Mouse (Mus musculus) macrophage (primary cell): ENCODE measurements around the gene Lrmda. TPM values are rescaled to one million over a fixed set of nuclear protein-coding genes. Genes with fewer than 3 reads are reported as not detected.

Source experiments
- H3K27ac ChIP-seq: fragments of 350-480 bp; formaldehyde crosslinking; 2 replicates; pipeline ENCODE4 v1.9.0; 2021
- H3K36me3 ChIP-seq: fragments of 350-480 bp; formaldehyde crosslinking; 2 replicates; pipeline ENCODE4 v1.9.0; 2021; ENCODE audit errors: inconsistent target
- H3K4me3 ChIP-seq: fragments of 350-480 bp; formaldehyde crosslinking; 2 replicates; pipeline ENCODE4 v1.9.0; 2021; ENCODE audit errors: inconsistent target
- H3K79me2 ChIP-seq: fragments of 350-480 bp; formaldehyde crosslinking; 2 replicates; pipeline ENCODE4 v1.9.0; 2021; ENCODE audit errors: inconsistent target
- WGBS: methylation state at CpG from one replicate; pipeline ENCODE4 v1.1.7; 2026; ENCODE audit warnings: inconsistent platforms; ENCODE audit not compliant: missing documents; 5-methylcytosine and 5-hydroxymethylcytosine counted together
- polyA plus RNA-seq: library from polyadenylated mRNA; stranded (reverse); fragments of 250-400 nt; gene quantifications from 3 replicates; pipeline ENCODE4 v1.2.4, GENCODE M21; 2018; ENCODE audit warnings: inconsistent platforms

The Lrmda gene
- polyA plus RNA-seq, 1 experiment from 2014 or later: 18.1 TPM

GRCm38 (mm10) chr14:22986736-22987135 is 967.2 kb downstream of the Lrmda start:
- no peaks in the 10 kb centered on the region for H3K79me2 ChIP-seq
- H3K4me3 ChIP-seq: no peak overlapping the region
- 47% methylated on average over 2 of the region's 2 CpGs for WGBS
- H3K27ac ChIP-seq: no peak overlapping the region
- H3K36me3 ChIP-seq: no peaks in the 10 kb centered on the region

DNA sequence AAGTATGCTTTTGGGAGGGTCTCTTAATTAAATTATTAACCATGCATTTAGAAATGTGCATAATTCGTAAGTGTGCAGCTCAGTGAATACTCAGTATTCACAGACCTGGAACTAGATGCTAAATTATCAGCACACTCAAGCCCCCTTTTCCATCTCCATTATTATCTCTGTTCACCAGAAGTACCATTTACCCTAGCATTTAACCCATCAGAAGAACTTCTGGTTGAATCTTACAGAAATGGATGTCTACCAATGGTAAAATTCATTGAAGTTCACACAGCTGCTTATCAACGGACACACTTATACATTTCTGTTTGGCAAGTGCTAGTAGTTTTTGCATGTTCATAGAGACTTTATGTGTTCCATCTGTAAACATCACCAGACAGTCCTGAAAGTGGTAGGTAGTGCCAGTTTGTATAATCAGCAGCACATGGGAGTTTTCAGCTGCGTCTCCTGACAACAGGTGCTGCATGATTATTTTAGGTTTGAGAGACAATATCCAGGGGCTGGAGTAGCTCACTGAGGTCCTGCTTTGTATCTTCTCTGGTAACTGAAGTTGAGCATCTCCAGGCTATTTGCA is 968.7 kb downstream of the Lrmda start:
- H3K36me3 ChIP-seq: no peaks in the 10 kb centered on the region
- WGBS: 95% methylated on average over 3 of the region's 3 CpGs
- H3K4me3 ChIP-seq: no peak overlapping the region
- no peaks in the 10 kb centered on the region for H3K79me2 ChIP-seq
- no peak overlapping the region for H3K27ac ChIP-seq

- H3K27ac ChIP-seq: no peak overlapping the region
- H3K79me2 ChIP-seq: no peaks in the 10 kb centered on the region
- H3K4me3 ChIP-seq: no peak overlapping the region
- WGBS: 86% methylated on average over 8 of the region's 8 CpGs
- H3K36me3 ChIP-seq: no peaks in the 10 kb centered on the region
Observed at GRCm38 (mm10) chr14:22995184-22995935, 975.8 kb downstream of the Lrmda start.

DNA sequence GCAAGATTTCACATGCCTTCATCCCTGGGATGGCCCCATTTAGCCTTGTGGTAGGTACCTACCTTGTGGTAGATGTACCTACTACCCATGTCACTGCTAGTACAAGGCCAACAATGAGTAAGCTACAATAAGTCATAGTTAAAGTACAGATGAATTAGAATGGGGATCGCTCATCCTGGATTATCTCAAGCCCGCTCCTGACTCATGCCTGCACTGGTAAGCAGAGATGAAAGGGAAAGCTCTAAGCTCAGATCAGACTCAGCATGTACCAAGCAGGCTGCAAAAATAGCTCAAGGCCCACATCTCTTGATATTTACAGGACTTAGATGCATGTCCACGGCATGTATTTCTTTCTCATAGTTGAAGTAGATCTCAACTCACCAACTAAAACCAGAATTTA is 979.4 kb downstream of the Lrmda start:
- Histone ChIP-seq H3K36me3 (no peaks in the 10 kb centered on the region), H3K4me3 (no peak overlapping the region), H3K79me2 (no peaks in the 10 kb centered on the region), H3K27ac (no peak overlapping the region)
- WGBS: 88% methylated on average over 3 of the region's 3 CpGs

GRCm38 (mm10) chr14:23011989-23012388 is 992.5 kb downstream of the Lrmda start:
- Histone ChIP-seq H3K79me2 (no peaks in the 10 kb centered on the region), H3K36me3 (no peaks in the 10 kb centered on the region), H3K4me3 (no peak overlapping the region), H3K27ac (no peak overlapping the region)
- WGBS: 89% methylated on average over 1 of the region's 1 CpGs

DNA sequence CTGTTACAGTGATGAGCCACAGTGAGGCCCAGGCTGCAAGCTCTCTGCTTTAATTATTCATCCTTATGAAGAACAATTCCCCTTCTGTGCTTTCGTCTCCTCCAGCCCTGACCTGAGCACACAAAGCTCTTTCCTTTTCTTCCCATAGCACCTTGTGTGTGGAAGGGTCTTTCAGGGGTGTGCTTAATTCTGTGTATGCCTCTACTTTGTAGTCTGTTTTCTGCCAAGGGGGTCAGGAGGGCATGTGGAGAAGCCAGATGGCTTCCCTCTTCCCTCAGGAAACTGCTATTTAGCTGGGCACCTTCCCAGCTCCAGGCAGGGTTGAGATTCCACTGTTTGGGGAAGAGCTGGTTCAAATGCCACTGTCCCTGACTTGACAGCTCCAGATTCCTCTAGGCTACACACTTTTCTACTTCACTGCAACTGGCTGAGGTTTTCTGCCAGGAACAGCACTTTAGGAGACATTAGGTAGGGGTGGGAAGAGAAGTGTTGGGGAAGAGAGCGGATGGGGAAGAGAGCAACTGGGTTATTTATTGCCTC is 995.3 kb downstream of the Lrmda start:
- H3K4me3 ChIP-seq: no peak overlapping the region
- 84% methylated on average over 2 of the region's 2 CpGs for WGBS
- no peaks in the 10 kb centered on the region for H3K36me3 ChIP-seq
- H3K27ac ChIP-seq: no peak overlapping the region
- no peaks in the 10 kb centered on the region for H3K79me2 ChIP-seq

DNA sequence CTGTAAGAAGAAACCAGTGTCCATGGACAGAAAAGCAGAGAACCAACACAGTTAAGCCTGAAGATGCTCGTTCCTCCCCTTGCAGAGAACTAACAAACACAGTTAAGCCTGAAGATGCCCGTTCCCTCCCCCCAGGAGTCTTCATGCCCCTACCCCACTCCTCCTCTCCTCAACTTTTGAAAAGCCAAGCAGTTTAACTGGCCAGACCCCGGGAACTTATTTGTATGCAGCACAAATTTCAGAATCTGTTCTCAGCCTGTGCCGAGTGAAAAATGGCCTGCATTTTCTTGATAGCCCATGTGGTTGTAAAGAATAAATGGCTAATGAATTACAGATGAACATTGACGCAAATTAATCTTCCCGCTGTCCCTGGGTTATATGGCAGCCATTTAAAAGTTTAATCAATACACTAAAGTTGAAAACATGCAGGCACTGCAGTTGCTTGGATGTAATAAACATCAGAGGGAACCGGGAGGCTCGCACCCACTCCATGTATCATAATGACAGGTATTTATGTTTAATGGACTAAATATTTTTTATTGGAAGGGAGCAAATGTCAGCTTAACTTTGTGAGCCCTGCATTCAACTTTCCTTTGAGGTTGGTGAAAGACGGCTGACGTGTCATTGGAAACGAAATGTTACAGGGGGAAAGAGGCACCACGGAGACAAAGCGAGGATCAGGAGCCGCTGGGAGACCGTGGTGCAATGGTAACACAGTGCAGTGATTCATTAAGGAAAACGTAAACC is 996.0 kb downstream of the Lrmda start:
- H3K36me3 ChIP-seq: no peaks in the 10 kb centered on the region
- WGBS: 92% methylated on average over 16 of the region's 16 CpGs
- no peaks in the 10 kb centered on the region for H3K79me2 ChIP-seq
- H3K27ac ChIP-seq: no peak overlapping the region
- H3K4me3 ChIP-seq: no peak overlapping the region

DNA sequence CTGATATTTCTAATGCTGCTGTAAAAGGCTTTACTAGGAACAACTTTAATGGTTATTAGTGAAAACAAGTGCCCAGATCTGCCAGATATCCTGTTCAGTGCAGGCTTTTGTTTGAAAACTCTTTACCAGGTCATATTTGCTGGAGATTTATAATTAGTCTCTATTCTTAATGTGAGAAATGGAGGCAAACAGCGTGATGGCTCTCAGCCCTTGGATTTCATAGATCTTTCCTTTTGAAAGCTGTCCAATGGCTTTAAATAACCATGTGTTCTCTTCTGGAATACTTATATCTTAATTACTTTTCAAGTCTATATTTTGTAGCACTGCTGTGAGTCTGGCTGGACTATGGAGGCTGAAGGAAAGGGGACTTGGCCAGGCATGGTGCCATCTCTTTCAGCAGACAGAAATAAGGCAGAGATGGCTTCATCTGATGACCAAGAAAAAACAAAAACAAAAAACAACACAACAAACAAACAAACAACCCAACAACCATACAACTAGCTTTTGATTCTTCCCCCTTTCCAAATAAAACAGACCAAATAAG is 996.6 kb downstream of the Lrmda start:
- Histone ChIP-seq H3K4me3 (no peak overlapping the region), H3K36me3 (no peaks in the 10 kb centered on the region), H3K27ac (no peak overlapping the region), H3K79me2 (no peaks in the 10 kb centered on the region)
- 92% methylated on average over 1 of the region's 1 CpGs for WGBS

DNA sequence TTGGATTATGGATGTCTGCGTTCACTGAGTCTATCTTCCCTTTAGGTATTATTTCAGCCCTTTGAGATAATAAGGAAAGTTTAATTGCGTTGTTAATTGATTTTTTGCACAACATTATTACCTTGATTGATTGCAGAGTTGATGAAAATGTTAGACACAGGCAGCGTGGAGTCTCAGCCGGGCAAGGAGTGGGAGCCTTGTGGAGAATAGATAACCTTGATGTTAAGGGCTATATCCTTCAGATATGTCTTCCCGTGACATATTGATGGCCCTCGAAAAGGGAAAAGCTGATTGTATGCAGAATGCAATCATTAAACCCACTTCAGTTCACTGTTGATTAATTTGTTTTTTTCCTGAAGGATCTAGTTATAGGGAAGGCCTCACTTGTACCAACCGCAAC is 1021.5 kb downstream of the Lrmda start:
- H3K79me2 ChIP-seq: no peaks in the 10 kb centered on the region
- no peak overlapping the region for H3K4me3 ChIP-seq
- H3K27ac ChIP-seq: no peak overlapping the region
- no peaks in the 10 kb centered on the region for H3K36me3 ChIP-seq
- 92% methylated on average over 7 of the region's 7 CpGs for WGBS

- WGBS: 31% methylated on average over 1 of the region's 1 CpGs
- H3K36me3 ChIP-seq: no peaks in the 10 kb centered on the region
Observed at GRCm38 (mm10) chr14:23045322-23045721, 1025.8 kb downstream of the Lrmda start.

GRCm38 (mm10) chr14:23046330-23046729 is 1026.8 kb downstream of the Lrmda start:
- Histone ChIP-seq H3K79me2 (no peaks in the 10 kb centered on the region), H3K4me3 (no peak overlapping the region), H3K27ac (no peak overlapping the region), H3K36me3 (no peaks in the 10 kb centered on the region)
- 26% methylated on average over 4 of the region's 4 CpGs for WGBS

More at GRCm38 (mm10) chr14:23045322-23045721, 1025.8 kb downstream of the Lrmda start:
- Histone ChIP-seq H3K79me2 (no peaks in the 10 kb centered on the region), H3K27ac (no peak overlapping the region), H3K4me3 (no peak overlapping the region)

DNA sequence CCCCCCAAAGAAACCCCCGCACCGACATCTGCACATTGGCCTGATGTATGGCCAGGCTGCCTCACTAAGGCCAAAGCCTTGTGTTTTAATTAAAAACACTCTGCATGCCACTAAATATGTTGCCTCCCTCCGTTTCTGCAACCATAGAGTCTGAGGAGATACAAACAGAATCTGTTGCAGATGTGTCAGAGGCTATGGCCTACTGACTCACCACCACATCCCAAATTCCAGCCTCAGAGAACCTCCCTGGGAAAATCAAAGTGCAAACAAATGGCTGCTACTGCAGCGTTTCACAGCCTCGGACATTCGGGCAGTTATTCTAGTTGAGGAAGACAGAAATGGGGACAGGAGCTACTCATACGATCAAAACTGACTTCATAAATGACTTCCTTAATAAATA is 1031.9 kb downstream of the Lrmda start:
- no peaks in the 10 kb centered on the region for H3K79me2 ChIP-seq
- no peaks in the 10 kb centered on the region for H3K36me3 ChIP-seq
- H3K27ac ChIP-seq: no peak overlapping the region
- H3K4me3 ChIP-seq: no peak overlapping the region
- 95% methylated on average over 7 of the region's 7 CpGs for WGBS

DNA sequence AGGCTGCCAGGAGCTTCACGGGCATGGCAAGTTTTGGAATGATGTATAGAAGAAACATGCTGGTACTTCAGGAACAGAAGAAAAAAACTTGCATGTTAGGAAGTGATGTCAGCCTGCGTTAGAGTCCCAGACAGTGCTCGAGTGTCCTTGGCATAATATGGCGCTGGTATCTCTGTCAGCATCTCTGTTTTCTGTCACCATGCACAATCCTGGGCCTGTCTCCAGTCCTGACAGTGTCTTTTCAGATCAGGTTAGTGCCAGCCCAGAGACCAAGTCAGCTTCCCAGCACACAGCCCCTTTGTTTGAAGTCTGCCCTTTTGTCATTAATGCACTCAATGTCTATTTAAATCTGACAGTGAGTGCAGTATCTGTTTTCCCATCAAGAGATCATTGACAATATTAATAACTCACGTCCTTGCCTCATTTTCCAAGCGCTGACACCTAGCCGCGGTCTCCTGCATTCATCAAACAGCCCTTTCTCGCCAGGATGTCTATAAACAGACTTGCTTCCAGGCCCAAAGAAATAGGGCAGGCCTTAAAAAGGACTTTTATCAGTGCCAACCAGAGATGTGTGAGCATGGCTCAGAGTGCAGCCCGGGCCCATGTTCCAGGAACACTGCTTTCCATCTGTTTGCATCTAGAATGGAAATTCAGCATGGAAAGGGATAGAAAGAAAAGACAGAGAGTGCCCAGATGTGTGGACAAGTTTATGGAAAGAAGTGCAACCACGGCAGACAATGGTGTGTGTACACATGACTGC is 1033.5 kb downstream of the Lrmda start:
- Histone ChIP-seq H3K79me2 (no peaks in the 10 kb centered on the region), H3K4me3 (no peak overlapping the region), H3K27ac (no peak overlapping the region), H3K36me3 (no peaks in the 10 kb centered on the region)
- 92% methylated on average over 11 of the region's 11 CpGs for WGBS
